Mouse (Mus musculus) forebrain, embryonic 13.5 days (tissue): ENCODE measurements around the gene Kcnip2. TPM values are rescaled to one million over a fixed set of nuclear protein-coding genes. Genes with fewer than 3 reads are reported as not detected.

ENCODE experiments used
- ATAC-seq: fragments of 200-750 bp; cut with Nextera tagmentation; 2 replicates; pipeline ENCODE4 v1.8.0; 2017
- H3K27ac ChIP-seq: fragments of 300-500 bp; sonication (generic); 2 replicates; pipeline ENCODE4 v1.5.1; 2015; ENCODE audit warnings: inconsistent platforms, mild to moderate bottlenecking, moderate library complexity
- H3K27me3 ChIP-seq: fragments of 300-500 bp; sonication (generic); 2 replicates; pipeline ENCODE4 v1.6.1; 2015; ENCODE audit warnings: mild to moderate bottlenecking, inconsistent platforms
- H3K36me3 ChIP-seq: fragments of 300-500 bp; sonication (generic); 2 replicates; pipeline ENCODE4 v1.6.1; 2015; ENCODE audit warnings: mild to moderate bottlenecking, inconsistent platforms; ENCODE audit not compliant: poor library complexity, severe bottlenecking
- H3K4me1 ChIP-seq: fragments of 300-500 bp; sonication (generic); 2 replicates; pipeline ENCODE4 v1.6.1; 2015; ENCODE audit warnings: inconsistent platforms
- H3K4me2 ChIP-seq: fragments of 300-500 bp; sonication (generic); 2 replicates; pipeline ENCODE4 v1.6.1; 2015; ENCODE audit warnings: inconsistent platforms, mild to moderate bottlenecking, moderate library complexity
- H3K4me3 ChIP-seq: fragments of 300-500 bp; sonication (generic); 2 replicates; pipeline ENCODE4 v1.5.1; 2015; ENCODE audit warnings: mild to moderate bottlenecking, inconsistent platforms
- H3K9ac ChIP-seq: fragments of 300-500 bp; sonication (generic); 2 replicates; pipeline ENCODE4 v1.6.1; 2015; ENCODE audit warnings: mild to moderate bottlenecking, inconsistent platforms
- H3K9me3 ChIP-seq: fragments of 300-500 bp; sonication (generic); replicated peaks from 2 replicates; pipeline ENCODE4 v1.6.1; 2016; ENCODE audit warnings: inconsistent platforms
- WGBS: fragments of 180-500 bp; shearing (Covaris S2); methylation state at CpG from one replicate; pipeline ENCODE4 v1.1.7; 2015; 5-methylcytosine and 5-hydroxymethylcytosine counted together
- polyA plus RNA-seq: library from polyadenylated mRNA; unstranded; fragments of >200 nt; fragmentation: Nextera tagmentation; extraction: Ambion mirVana; gene quantifications from 2 replicates; pipeline ENCODE4 v1.2.1, GENCODE M21; 2015

The Kcnip2 gene
- polyA plus RNA-seq, 1 experiment from 2014 or later, result 2.7 TPM

GRCm38 (mm10) chr19:45758671-45759070 lies 57.2 kb downstream of the Kcnip2 start:
- no peak overlapping the region for H3K4me3 ChIP-seq
- peaks cover 92% of the 10 kb centered on the region for H3K36me3 ChIP-seq
- no peaks in the 10 kb centered on the region for H3K4me1 ChIP-seq
- no peak overlapping the region for H3K27ac ChIP-seq
- no peak overlapping the region for H3K9ac ChIP-seq
- H3K27me3 ChIP-seq, result no peaks in the 10 kb centered on the region
- H3K4me2 ChIP-seq, result no peak overlapping the region
- no peak for ATAC-seq
- WGBS, result 94% methylated on average over 5 of the region's 5 CpGs
- H3K9me3 ChIP-seq, result no peaks in the 10 kb centered on the region

GRCm38 (mm10) chr19:45753551-45753950 lies 62.3 kb downstream of the Kcnip2 start:
- Histone ChIP-seq H3K9me3 (no peaks in the 10 kb centered on the region), H3K27me3 (no peaks in the 10 kb centered on the region), H3K4me2 (no peak overlapping the region), H3K9ac (no peak overlapping the region), H3K4me3 (no peak overlapping the region), H3K4me1 (peaks cover 8% of the 10 kb centered on the region), H3K36me3 (peaks cover 73% of the 10 kb centered on the region), H3K27ac (no peak overlapping the region)
- no peak for ATAC-seq
- 91% methylated on average over 3 of the region's 3 CpGs for WGBS

- H3K27ac ChIP-seq, result no peak overlapping the region
- H3K36me3 ChIP-seq, result peaks cover 56% of the 10 kb centered on the region
- H3K4me2 ChIP-seq, result no peak overlapping the region
- no peaks in the 10 kb centered on the region for H3K9me3 ChIP-seq
- WGBS, result 94% methylated on average over 7 of the region's 7 CpGs
- no peak for ATAC-seq
- H3K4me1 ChIP-seq, result peaks cover 15% of the 10 kb centered on the region
- no peak overlapping the region for H3K4me3 ChIP-seq
- peaks cover 2% of the 10 kb centered on the region for H3K27me3 ChIP-seq
- H3K9ac ChIP-seq, result no peak overlapping the region
Observed at GRCm38 (mm10) chr19:45751881-45752280, 64.0 kb downstream of the Kcnip2 start.

GRCm38 (mm10) chr19:45749243-45750043 lies 66.4 kb downstream of the Kcnip2 start, which contains the start of gene Npm3:
TSS of gene Npm3 (minus strand) at chr19:45749591.
- no peaks in the 10 kb centered on the region for H3K9me3 ChIP-seq
- H3K27me3 ChIP-seq, result peaks cover 27% of the 10 kb centered on the region
- peak within 1 kb of the TSS; percentile 90 for H3K4me3 ChIP-seq
- peaks cover 29% of the 10 kb centered on the region for H3K4me1 ChIP-seq
- H3K27ac ChIP-seq, result no peak within 1 kb of the TSS
- H3K36me3 ChIP-seq, result peaks cover 33% of the 10 kb centered on the region
- WGBS, result under 1% methylated on average over 57 of the region's 60 CpGs
- peak; percentile 76 for ATAC-seq
- peak within 1 kb of the TSS; percentile 89 for H3K9ac ChIP-seq
- peak within 1 kb of the TSS; percentile 97 for H3K4me2 ChIP-seq

GRCm38 (mm10) chr19:45748691-45749242 lies 67.1 kb downstream of the Kcnip2 start:
- WGBS, result 2% methylated on average over 33 of the region's 33 CpGs
- Histone ChIP-seq H3K4me3 (peak overlapping the region; percentile 90), H3K27ac (no peak overlapping the region)

GRCm38 (mm10) chr19:45748206-45748605 lies 67.7 kb downstream of the Kcnip2 start:
- Histone ChIP-seq H3K9ac (peak overlapping the region; percentile 89; the same call in 1 of the 2 replicates), H3K4me3 (peak overlapping the region; percentile 90), H3K36me3 (peaks cover 21% of the 10 kb centered on the region), H3K27ac (no peak overlapping the region), H3K4me2 (peak overlapping the region; percentile 97), H3K27me3 (peaks cover 39% of the 10 kb centered on the region), H3K9me3 (no peaks in the 10 kb centered on the region), H3K4me1 (peaks cover 31% of the 10 kb centered on the region)
- WGBS, result 54% methylated on average over 9 of the region's 9 CpGs
- ATAC-seq, result no peak

More at GRCm38 (mm10) chr19:45748691-45749242, 67.1 kb downstream of the Kcnip2 start:
- Histone ChIP-seq H3K27me3 (peaks cover 34% of the 10 kb centered on the region), H3K36me3 (peaks cover 26% of the 10 kb centered on the region), H3K9me3 (no peaks in the 10 kb centered on the region), H3K4me1 (peaks cover 29% of the 10 kb centered on the region), H3K9ac (peak overlapping the region; percentile 89), H3K4me2 (peak overlapping the region; percentile 97)
- ATAC-seq, result no peak; the same call in 1 of the 2 replicates

GRCm38 (mm10) chr19:45747028-45747867 lies 68.6 kb downstream of the Kcnip2 start:
- peaks cover 49% of the 10 kb centered on the region for H3K27me3 ChIP-seq

GRCm38 (mm10) chr19:45746153-45747020 lies 69.5 kb downstream of the Kcnip2 start:
- Histone ChIP-seq H3K9me3 (no peaks in the 10 kb centered on the region), H3K27me3 (peaks cover 57% of the 10 kb centered on the region), H3K4me2 (no peak overlapping the region), H3K27ac (no peak overlapping the region), H3K9ac (no peak overlapping the region), H3K4me1 (peaks cover 46% of the 10 kb centered on the region), H3K36me3 (peaks cover 5% of the 10 kb centered on the region), H3K4me3 (no peak overlapping the region)
- WGBS, result 9% methylated on average over 29 of the region's 29 CpGs
- 0 out of 2 replicates have a peak, but pooled peaks have one; percentile 8 for ATAC-seq

More at GRCm38 (mm10) chr19:45747028-45747867, 68.6 kb downstream of the Kcnip2 start:
- ATAC-seq, result no peak
- H3K9ac ChIP-seq, result no peak overlapping the region
- no peak overlapping the region for H3K4me2 ChIP-seq
- peaks cover 12% of the 10 kb centered on the region for H3K36me3 ChIP-seq
- H3K4me1 ChIP-seq, result peaks cover 39% of the 10 kb centered on the region
- H3K27ac ChIP-seq, result no peak overlapping the region
- WGBS, result 38% methylated on average over 11 of the region's 11 CpGs
- H3K9me3 ChIP-seq, result no peaks in the 10 kb centered on the region
- no peak overlapping the region for H3K4me3 ChIP-seq

GRCm38 (mm10) chr19:45745344-45746152 lies 70.3 kb downstream of the Kcnip2 start:
- no peaks in the 10 kb centered on the region for H3K9me3 ChIP-seq
- 2% methylated on average over 32 of the region's 32 CpGs for WGBS
- H3K36me3 ChIP-seq, result no peaks in the 10 kb centered on the region
- no peak for ATAC-seq
- peaks cover 66% of the 10 kb centered on the region for H3K27me3 ChIP-seq
- H3K4me2 ChIP-seq, result peak overlapping the region; percentile 10; the same call in 1 of the 2 replicates
- H3K4me3 ChIP-seq, result no peak overlapping the region
- H3K27ac ChIP-seq, result no peak overlapping the region
- H3K4me1 ChIP-seq, result peaks cover 46% of the 10 kb centered on the region
- H3K9ac ChIP-seq, result no peak overlapping the region

GRCm38 (mm10) chr19:45743619-45744018 lies 72.2 kb downstream of the Kcnip2 start:
- Histone ChIP-seq H3K27me3 (peaks cover 84% of the 10 kb centered on the region), H3K4me1 (peaks cover 38% of the 10 kb centered on the region), H3K9ac (no peak overlapping the region), H3K4me2 (0 out of 2 replicates have a peak overlapping the region, but pooled peaks have one; percentile 70), H3K9me3 (no peaks in the 10 kb centered on the region), H3K4me3 (no peak overlapping the region), H3K27ac (no peak overlapping the region), H3K36me3 (no peaks in the 10 kb centered on the region)
- no peak for ATAC-seq
- WGBS, result 13% methylated on average over 7 of the region's 7 CpGs
